9 mouse cellular contexts compared by ENCODE assay signal in genomic region chr1:181039652-181040051, GRCm38 (mm10). TPM values are rescaled to one million over a fixed set of nuclear protein-coding genes. Genes with fewer than 3 reads are reported as not detected.
DNase-seq lines count a peak whose midpoint lies in the region; ATAC-seq lines count a peak whose summit lies in the region.
"Had no signal": no experiment of that assay in that cellular context is flagged by ENCODE, and none has a peak within 500 bp of the region (broad histone marks: within the 10 kb centered on the region; RNA-seq: fewer than 3 reads in every experiment).

No protein-coding gene starts in this region.

- no peaks in the 10 kb centered on the region for H3K9me3 ChIP-seq in midbrain, embryonic 10.5 days (replicated peaks)
- H3K9me3 ChIP-seq in midbrain, embryonic 13.5 days = no peaks in the 10 kb centered on the region

- WGBS in midbrain, embryonic 10.5 days = 15% methylated on average over 4 of the region's 4 CpGs
- WGBS in midbrain, embryonic 13.5 days = 15% methylated on average over 4 of the region's 4 CpGs

- no peak overlapping the region for H3K4me2 ChIP-seq in midbrain, embryonic 13.5 days (replicated peaks)

- peak; percentile 12 for DNase-seq in adrenal gland, postnatal 10 days
- DNase-seq in adrenal gland, postnatal 14 days = no peak
- peak; percentile 31 for DNase-seq in midbrain, embryonic 10.5 days (ENCODE audit: low spot score)
- peak; percentile 56 for DNase-seq in embryo, embryonic 10 days (ENCODE audit: low spot score)
- peak; percentile 36 for DNase-seq in kidney, postnatal 10 days
- DNase-seq in adrenal gland, adult 8-10 months = no peak

- H3K27me3 ChIP-seq in midbrain, embryonic 10.5 days (ENCODE audit: low read depth, poor library complexity, severe bottlenecking) = no peaks in the 10 kb centered on the region
- H3K27me3 ChIP-seq in midbrain, embryonic 13.5 days = no peaks in the 10 kb centered on the region

- H3K36me3 ChIP-seq in midbrain, embryonic 10.5 days = no peaks in the 10 kb centered on the region
- no peaks in the 10 kb centered on the region for H3K36me3 ChIP-seq in midbrain, embryonic 13.5 days

- no peak overlapping the region for H3K9ac ChIP-seq in midbrain, embryonic 13.5 days (replicated peaks)

- no peak for ATAC-seq in midbrain, embryonic 13.5 days
- peak; percentile 58; the same call in 1 of the 2 replicates for ATAC-seq in neutrophil, adult 5-6 weeks (ENCODE audit: extremely low read depth, insufficient number of reproducible peaks, low FRiP score, poor library complexity, severe bottlenecking)

- no peak overlapping the region for H3K4me3 ChIP-seq in midbrain, embryonic 10.5 days
- H3K4me3 ChIP-seq in midbrain, embryonic 13.5 days (replicated peaks) = no peak overlapping the region

- H3K4me1 ChIP-seq in midbrain, embryonic 10.5 days = no peaks in the 10 kb centered on the region
- H3K4me1 ChIP-seq in midbrain, embryonic 13.5 days (replicated peaks) = no peaks in the 10 kb centered on the region

- H3K27ac ChIP-seq in midbrain, embryonic 10.5 days (replicated peaks) = no peak overlapping the region
- H3K27ac ChIP-seq in midbrain, embryonic 13.5 days = no peak overlapping the region

RNA-seq across cellular contexts. Expression of gene 9130409I23Rik, which starts 11.4 kb away (rescaled TPM):
- total RNA-seq in adrenal gland, postnatal 10 days (2021) = under 1 TPM in 1 of 2 experiments, not detected in 1; 0.12 TPM
- total RNA-seq in adrenal gland, postnatal 14 days (2021) = 0.30 TPM in 1 of 2 replicates, not detected in the other
- not detected in 2 replicates for polyA plus RNA-seq in midbrain, embryonic 10.5 days (2016; fragmentation: Nextera tagmentation; extraction: Ambion mirVana)
- 0.08 TPM in 1 of 2 replicates, not detected in the other for polyA plus RNA-seq in midbrain, embryonic 13.5 days (2015; fragmentation: Nextera tagmentation; extraction: Ambion mirVana)
- total RNA-seq in neutrophil, adult 5-6 weeks (2017) = not detected in 2 replicates
- total RNA-seq in adrenal gland, adult 8-10 months (2022) = not detected
- total RNA-seq: left cerebral cortex, adult 18-20 months had no signal

RNA-seq across cellular contexts. Expression of gene Ephx1, which starts 18.9 kb away (rescaled TPM):
- 10 to 100 TPM; 61.5 to 67.2 TPM for total RNA-seq in adrenal gland, postnatal 10 days (2021)
- 57.9 and 71.2 TPM in 2 replicates for total RNA-seq in adrenal gland, postnatal 14 days (2021)
- polyA plus RNA-seq in midbrain, embryonic 10.5 days (2016; fragmentation: Nextera tagmentation; extraction: Ambion mirVana) = 0.86 and 0.94 TPM in 2 replicates
- polyA plus RNA-seq in midbrain, embryonic 13.5 days (2015; fragmentation: Nextera tagmentation; extraction: Ambion mirVana) = 2.0 and 2.6 TPM in 2 replicates
- total RNA-seq in neutrophil, adult 5-6 weeks (2017) = 50.7 and 59.5 TPM in 2 replicates
- total RNA-seq in adrenal gland, adult 8-10 months (2022) = 100 to 1,000 TPM; 324 to 382 (median 360) TPM

Comparison
In these comparisons a context has a peak if more than half of its experiments do, and no peak if none do; other contexts are left out.
1. DNase-seq: peak in adrenal gland, postnatal 10 days (single experiment), midbrain, embryonic 10.5 days (single experiment), embryo, embryonic 10 days (single experiment) and kidney, postnatal 10 days (single experiment); none in adrenal gland, postnatal 14 days (single experiment) and adrenal gland, adult 8-10 months (single experiment).